Mouse (Mus musculus): Measurements from ENCODE around the gene Osgin1. TPM values are rescaled to one million over a fixed set of nuclear protein-coding genes. Genes with fewer than 3 reads are reported as not detected.

Osgin1 gene
- total and polyA plus RNA-seq, 3 experiments, result 0.10 to 0.49 TPM; not detected in 1

GRCm38 (mm10) chr8:119430690-119431089 lies 3.2 kb upstream of the Osgin1 start:
- Histone ChIP-seq H3K4me1 (ENCODE audit: insufficient read depth, low read depth, low read length) (no peaks in the 10 kb centered on the region), H3K9me3 (replicated peaks) (no peaks in the 10 kb centered on the region), H3K27me3 (ENCODE audit: insufficient read depth, low read length) (peaks cover 49% of the 10 kb centered on the region), H3K4me3 (ENCODE audit: low read depth, low read length) (no peak overlapping the region), H3K36me3 (replicated peaks) (no peaks in the 10 kb centered on the region)
- no peak for ATAC-seq (ENCODE audit: extremely low read depth, insufficient number of reproducible peaks, low FRiP score, poor library complexity, severe bottlenecking)
- TF ChIP-seq POLR2AphosphoS5 (IDR thresholded peaks at IDR 0.05; ENCODE audit: insufficient replicate concordance, low read depth, low read length) (no peak), GATA2 (IDR thresholded peaks at IDR 0.05; ENCODE audit: borderline replicate concordance, low read depth, low read length) (no peak), CTCF (IDR thresholded peaks at IDR 0.05; ENCODE audit: low read depth, low read length) (no peak), TAL1 (conservative IDR thresholded peaks at IDR 0.05; ENCODE audit: low read depth, low read length) (no peak), GATA1 (IDR thresholded peaks at IDR 0.05; ENCODE audit: borderline replicate concordance, low read length) (no peak)
- no peak for DNase-seq (ENCODE audit: low spot score)

GRCm38 (mm10) chr8:119432372-119432771 lies 1.6 kb upstream of the Osgin1 start:
- DNase-seq (ENCODE audit: low spot score) (no peak), ATAC-seq (ENCODE audit: extremely low read depth, insufficient number of reproducible peaks, low FRiP score, poor library complexity, severe bottlenecking) (no peak)
- no peak overlapping the region for H3K4me3 ChIP-seq (ENCODE audit: low read depth, low read length)
- H3K9me3 ChIP-seq (replicated peaks), result no peaks in the 10 kb centered on the region
- peaks cover 11% of the 10 kb centered on the region for H3K4me1 ChIP-seq (ENCODE audit: insufficient read depth, low read depth, low read length)
- H3K27me3 ChIP-seq (ENCODE audit: insufficient read depth, low read length), result peaks cover 52% of the 10 kb centered on the region
- no peaks in the 10 kb centered on the region for H3K36me3 ChIP-seq (replicated peaks)
- TF ChIP-seq TAL1 (conservative IDR thresholded peaks at IDR 0.05; ENCODE audit: low read depth, low read length), result no peak
- TF ChIP-seq POLR2AphosphoS5 (IDR thresholded peaks at IDR 0.05; ENCODE audit: insufficient replicate concordance, low read depth, low read length), result no peak
- TF ChIP-seq GATA1 (IDR thresholded peaks at IDR 0.05; ENCODE audit: borderline replicate concordance, low read length), result no peak
- no peak for TF ChIP-seq CTCF (IDR thresholded peaks at IDR 0.05; ENCODE audit: low read depth, low read length)
- no peak for TF ChIP-seq GATA2 (IDR thresholded peaks at IDR 0.05; ENCODE audit: borderline replicate concordance, low read depth, low read length)

GRCm38 (mm10) chr8:119434569-119434968 lies 645 bp downstream of the Osgin1 start:
- H3K4me3 ChIP-seq (ENCODE audit: low read depth, low read length), result no peak overlapping the region
- no peaks in the 10 kb centered on the region for H3K36me3 ChIP-seq (replicated peaks)
- DNase-seq (ENCODE audit: low spot score), result no peak
- TF ChIP-seq TAL1 (conservative IDR thresholded peaks at IDR 0.05; ENCODE audit: low read depth, low read length), result no peak
- no peak for TF ChIP-seq GATA2 (IDR thresholded peaks at IDR 0.05; ENCODE audit: borderline replicate concordance, low read depth, low read length)
- TF ChIP-seq CTCF (IDR thresholded peaks at IDR 0.05; ENCODE audit: low read depth, low read length), result no peak
- no peak for TF ChIP-seq GATA1 (IDR thresholded peaks at IDR 0.05; ENCODE audit: borderline replicate concordance, low read length)
- H3K4me1 ChIP-seq (ENCODE audit: insufficient read depth, low read depth, low read length), result peaks cover 13% of the 10 kb centered on the region
- peaks cover 54% of the 10 kb centered on the region for H3K27me3 ChIP-seq (ENCODE audit: insufficient read depth, low read length)
- no peak for ATAC-seq (ENCODE audit: extremely low read depth, insufficient number of reproducible peaks, low FRiP score, poor library complexity, severe bottlenecking)
- no peaks in the 10 kb centered on the region for H3K9me3 ChIP-seq (replicated peaks)

- no peaks in the 10 kb centered on the region for H3K36me3 ChIP-seq (replicated peaks)
- no peak for TF ChIP-seq TAL1 (conservative IDR thresholded peaks at IDR 0.05; ENCODE audit: low read depth, low read length)
- no peak for TF ChIP-seq POLR2AphosphoS5 (IDR thresholded peaks at IDR 0.05; ENCODE audit: insufficient replicate concordance, low read depth, low read length)
- no peak for TF ChIP-seq CTCF (IDR thresholded peaks at IDR 0.05; ENCODE audit: low read depth, low read length)
- TF ChIP-seq GATA2 (IDR thresholded peaks at IDR 0.05; ENCODE audit: borderline replicate concordance, low read depth, low read length), result no peak
- no peak for TF ChIP-seq GATA1 (IDR thresholded peaks at IDR 0.05; ENCODE audit: borderline replicate concordance, low read length)
- H3K27me3 ChIP-seq (ENCODE audit: insufficient read depth, low read length), result peaks cover 54% of the 10 kb centered on the region
- peaks cover 13% of the 10 kb centered on the region for H3K4me1 ChIP-seq (ENCODE audit: insufficient read depth, low read depth, low read length)
- ATAC-seq (ENCODE audit: extremely low read depth, insufficient number of reproducible peaks, low FRiP score, poor library complexity, severe bottlenecking), result no peak
- no peak for DNase-seq (ENCODE audit: low spot score)
- H3K4me3 ChIP-seq (ENCODE audit: low read depth, low read length), result no peak overlapping the region
- H3K9me3 ChIP-seq (replicated peaks), result no peaks in the 10 kb centered on the region
Measured at GRCm38 (mm10) chr8:119435527-119435926, 1.6 kb downstream of the Osgin1 start.

- H3K4me3 ChIP-seq (ENCODE audit: low read depth, low read length), result no peak overlapping the region
- H3K27me3 ChIP-seq (ENCODE audit: insufficient read depth, low read length), result peaks cover 48% of the 10 kb centered on the region
- H3K9me3 ChIP-seq (replicated peaks), result no peaks in the 10 kb centered on the region
- peaks cover 19% of the 10 kb centered on the region for H3K4me1 ChIP-seq (ENCODE audit: insufficient read depth, low read depth, low read length)
- no peak for ATAC-seq (ENCODE audit: extremely low read depth, insufficient number of reproducible peaks, low FRiP score, poor library complexity, severe bottlenecking)
- TF ChIP-seq CTCF (IDR thresholded peaks at IDR 0.05; ENCODE audit: low read depth, low read length) (no peak), POLR2AphosphoS5 (IDR thresholded peaks at IDR 0.05; ENCODE audit: insufficient replicate concordance, low read depth, low read length) (no peak), GATA1 (IDR thresholded peaks at IDR 0.05; ENCODE audit: borderline replicate concordance, low read length) (no peak), GATA2 (IDR thresholded peaks at IDR 0.05; ENCODE audit: borderline replicate concordance, low read depth, low read length) (no peak), TAL1 (conservative IDR thresholded peaks at IDR 0.05; ENCODE audit: low read depth, low read length) (no peak)
- DNase-seq (ENCODE audit: low spot score), result no peak
- no peaks in the 10 kb centered on the region for H3K36me3 ChIP-seq (replicated peaks)
Measured at GRCm38 (mm10) chr8:119436331-119436730, 2.4 kb downstream of the Osgin1 start.

- peak; percentile 37 for DNase-seq (ENCODE audit: low spot score)
- no peak for TF ChIP-seq CTCF (IDR thresholded peaks at IDR 0.05; ENCODE audit: low read depth, low read length)
- no peak for TF ChIP-seq TAL1 (conservative IDR thresholded peaks at IDR 0.05; ENCODE audit: low read depth, low read length)
- TF ChIP-seq POLR2AphosphoS5 (IDR thresholded peaks at IDR 0.05; ENCODE audit: insufficient replicate concordance, low read depth, low read length), result no peak
- no peak for TF ChIP-seq GATA2 (IDR thresholded peaks at IDR 0.05; ENCODE audit: borderline replicate concordance, low read depth, low read length)
- no peak for TF ChIP-seq GATA1 (IDR thresholded peaks at IDR 0.05; ENCODE audit: borderline replicate concordance, low read length)
- Histone ChIP-seq H3K36me3 (replicated peaks) (no peaks in the 10 kb centered on the region), H3K9me3 (replicated peaks) (no peaks in the 10 kb centered on the region), H3K27me3 (ENCODE audit: insufficient read depth, low read length) (peaks cover 45% of the 10 kb centered on the region), H3K4me1 (ENCODE audit: insufficient read depth, low read depth, low read length) (peaks cover 19% of the 10 kb centered on the region), H3K4me3 (ENCODE audit: low read depth, low read length) (peak overlapping the region; percentile 30; the same call in 1 of the 2 replicates)
- ATAC-seq (ENCODE audit: extremely low read depth, insufficient number of reproducible peaks, low FRiP score, poor library complexity, severe bottlenecking), result peak; percentile 74
Measured at GRCm38 (mm10) chr8:119436933-119437332, 3.0 kb downstream of the Osgin1 start.

Data from G1E (cell line).